Mouse (Mus musculus): ENCODE measurements around the gene Ptprf. TPM values are rescaled to one million over a fixed set of nuclear protein-coding genes. Genes with fewer than 3 reads are reported as not detected.

Ptprf gene
- polyA plus RNA-seq, 1 experiment: 7.6 TPM

DNA sequence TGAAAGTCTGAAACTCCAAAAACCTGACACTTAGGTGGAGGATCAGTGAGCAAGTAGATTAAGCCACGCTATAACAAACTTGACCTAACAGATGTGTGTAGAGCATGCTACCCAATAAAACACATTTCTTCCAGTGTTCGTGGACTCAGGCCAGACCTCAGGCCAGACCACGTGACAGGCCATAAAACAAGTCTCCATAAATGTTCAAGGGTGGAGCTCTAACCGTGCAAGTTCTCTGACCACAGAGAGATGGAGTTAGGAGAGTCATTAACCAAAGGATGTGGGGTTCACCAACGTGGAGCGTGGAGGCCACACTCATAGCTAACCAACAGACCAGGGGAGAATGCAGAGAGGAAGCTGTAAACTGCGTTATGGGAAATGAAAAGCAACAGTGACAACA lies 35.3 kb upstream of the Ptprf start:
- Histone ChIP-seq H3K36me3 (ENCODE audit: control insufficient read depth, insufficient read depth) (no peaks in the 10 kb centered on the region), H3K27me3 (ENCODE audit: control insufficient read depth, insufficient read depth, insufficient read length) (peaks cover 17% of the 10 kb centered on the region), H3K4me3 (no peak overlapping the region), H3K79me2 (ENCODE audit: control insufficient read depth, insufficient read depth) (no peaks in the 10 kb centered on the region), H3ac (ENCODE audit: control insufficient read depth, insufficient read length) (no peak overlapping the region), H3K4me2 (ENCODE audit: low read depth) (peak overlapping the region; percentile 16)
- no peak for TF ChIP-seq E2F4 (IDR thresholded peaks at IDR 0.05; ENCODE audit: insufficient read depth)
- no peak for TF ChIP-seq SRF (IDR thresholded peaks at IDR 0.05; ENCODE audit: control insufficient read depth, insufficient read length, low read depth)
- TF ChIP-seq USF1 (IDR thresholded peaks at IDR 0.05; ENCODE audit: low read depth): peak; percentile 97
- no peak for TF ChIP-seq CEBPB (IDR thresholded peaks at IDR 0.05; ENCODE audit: insufficient read depth, poor library complexity, severe bottlenecking)

DNA sequence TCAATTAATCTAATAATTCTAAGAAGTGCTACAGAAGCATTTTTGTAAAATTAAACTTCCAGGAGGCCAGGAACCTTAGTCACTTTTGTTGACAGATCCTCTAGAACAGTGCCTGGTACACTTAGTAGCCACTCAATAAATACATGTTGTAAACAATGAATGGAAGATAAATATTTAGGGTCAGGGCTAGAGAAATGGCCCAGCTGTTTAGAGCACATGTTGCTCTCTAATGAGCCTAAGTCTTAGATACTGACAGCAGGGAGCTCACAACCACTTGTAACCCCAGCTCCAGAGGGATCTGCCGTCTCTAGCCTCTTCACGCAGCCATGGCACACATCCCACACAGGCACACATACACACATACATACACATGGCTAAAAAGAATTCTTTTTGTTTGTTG lies 29.4 kb upstream of the Ptprf start:
- Histone ChIP-seq H3K36me3 (ENCODE audit: control insufficient read depth, insufficient read depth) (no peaks in the 10 kb centered on the region), H3K4me2 (ENCODE audit: low read depth) (no peak overlapping the region), H3K79me2 (ENCODE audit: control insufficient read depth, insufficient read depth) (no peaks in the 10 kb centered on the region), H3ac (ENCODE audit: control insufficient read depth, insufficient read length) (no peak overlapping the region), H3K4me3 (no peak overlapping the region), H3K27me3 (ENCODE audit: control insufficient read depth, insufficient read depth, insufficient read length) (peaks cover 37% of the 10 kb centered on the region)
- TF ChIP-seq MYOG (IDR thresholded peaks at IDR 0.05; ENCODE audit: control insufficient read depth in 1 of 3, insufficient read depth in 1 of 3, insufficient read length in 2 of 3, low read depth in 2 of 3) (no peak), SRF (IDR thresholded peaks at IDR 0.05; ENCODE audit: control insufficient read depth, insufficient read length, low read depth) (no peak), TCF12 (IDR thresholded peaks at IDR 0.05; ENCODE audit: insufficient read depth, poor library complexity, severe bottlenecking) (no peak), POLR2A (IDR thresholded peaks at IDR 0.05; ENCODE audit: insufficient read length, low read depth) (no peak), MYOD1 (IDR thresholded peaks at IDR 0.05; ENCODE audit: control insufficient read depth in 1 of 3, insufficient read length in 2 of 3, low read depth in 2 of 3) (no peak), E2F4 (IDR thresholded peaks at IDR 0.05; ENCODE audit: insufficient read depth) (no peak), CEBPB (IDR thresholded peaks at IDR 0.05; ENCODE audit: insufficient read depth, poor library complexity, severe bottlenecking) (no peak), MAX (IDR thresholded peaks at IDR 0.05; ENCODE audit: low read depth) (no peak), TCF3 (IDR thresholded peaks at IDR 0.05; ENCODE audit: insufficient read length, low read depth) (no peak), POLR2AphosphoS2 (IDR thresholded peaks at IDR 0.05; ENCODE audit: insufficient read length, low read depth) (no peak), USF1 (IDR thresholded peaks at IDR 0.05; ENCODE audit: low read depth) (no peak), REST (IDR thresholded peaks at IDR 0.05; ENCODE audit: insufficient read depth, insufficient read length) (no peak)

DNA sequence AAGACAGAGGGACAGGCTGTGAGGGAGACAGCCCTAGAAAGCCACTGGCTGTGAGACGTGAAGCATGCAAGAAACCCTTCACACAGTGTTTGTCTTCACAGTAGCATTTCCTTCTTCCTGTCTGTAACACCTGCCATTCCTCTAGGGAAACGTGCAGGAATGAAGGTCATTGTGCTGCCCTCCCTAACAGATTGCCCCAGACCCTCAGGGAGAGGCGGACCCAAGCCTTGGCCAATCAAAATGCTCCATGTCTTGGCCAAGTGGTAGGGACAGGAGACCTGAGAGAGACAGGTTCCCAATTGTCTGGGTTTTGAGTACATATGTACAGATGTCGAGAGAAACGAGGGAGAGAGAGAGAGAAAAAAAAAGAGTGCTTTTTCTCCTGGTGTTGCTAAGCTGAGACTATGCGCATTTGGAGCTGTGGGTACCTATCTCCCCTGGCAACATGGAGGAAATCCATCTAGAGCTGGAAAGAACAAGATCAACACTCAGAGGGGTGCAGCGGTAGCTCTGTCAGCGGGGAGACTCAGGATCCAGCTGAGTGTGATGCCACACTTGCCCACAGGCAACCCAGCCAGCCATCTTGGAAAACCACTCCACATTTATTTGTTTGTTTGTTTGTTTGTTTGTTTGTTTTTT lies 28.6 kb upstream of the Ptprf start:
- Histone ChIP-seq H3K79me2 (ENCODE audit: control insufficient read depth, insufficient read depth) (no peaks in the 10 kb centered on the region), H3K4me3 (no peak overlapping the region), H3ac (ENCODE audit: control insufficient read depth, insufficient read length) (no peak overlapping the region), H3K4me2 (ENCODE audit: low read depth) (no peak overlapping the region), H3K36me3 (ENCODE audit: control insufficient read depth, insufficient read depth) (no peaks in the 10 kb centered on the region), H3K27me3 (ENCODE audit: control insufficient read depth, insufficient read depth, insufficient read length) (peaks cover 37% of the 10 kb centered on the region)
- TF ChIP-seq USF1 (IDR thresholded peaks at IDR 0.05; ENCODE audit: low read depth) (no peak), SRF (IDR thresholded peaks at IDR 0.05; ENCODE audit: control insufficient read depth, insufficient read length, low read depth) (no peak), E2F4 (IDR thresholded peaks at IDR 0.05; ENCODE audit: insufficient read depth) (no peak), MYOG (IDR thresholded peaks at IDR 0.05; ENCODE audit: control insufficient read depth in 1 of 3, insufficient read depth in 1 of 3, insufficient read length in 2 of 3, low read depth in 2 of 3) (no peak), CEBPB (IDR thresholded peaks at IDR 0.05; ENCODE audit: insufficient read depth, poor library complexity, severe bottlenecking) (no peak), POLR2AphosphoS2 (IDR thresholded peaks at IDR 0.05; ENCODE audit: insufficient read length, low read depth) (no peak), REST (IDR thresholded peaks at IDR 0.05; ENCODE audit: insufficient read depth, insufficient read length) (no peak), TCF12 (IDR thresholded peaks at IDR 0.05; ENCODE audit: insufficient read depth, poor library complexity, severe bottlenecking) (no peak), MYOD1 (IDR thresholded peaks at IDR 0.05; ENCODE audit: control insufficient read depth in 1 of 3, insufficient read length in 2 of 3, low read depth in 2 of 3) (no peak), MAX (IDR thresholded peaks at IDR 0.05; ENCODE audit: low read depth) (no peak), POLR2A (IDR thresholded peaks at IDR 0.05; ENCODE audit: insufficient read length, low read depth) (no peak), TCF3 (IDR thresholded peaks at IDR 0.05; ENCODE audit: insufficient read length, low read depth) (no peak)

DNA sequence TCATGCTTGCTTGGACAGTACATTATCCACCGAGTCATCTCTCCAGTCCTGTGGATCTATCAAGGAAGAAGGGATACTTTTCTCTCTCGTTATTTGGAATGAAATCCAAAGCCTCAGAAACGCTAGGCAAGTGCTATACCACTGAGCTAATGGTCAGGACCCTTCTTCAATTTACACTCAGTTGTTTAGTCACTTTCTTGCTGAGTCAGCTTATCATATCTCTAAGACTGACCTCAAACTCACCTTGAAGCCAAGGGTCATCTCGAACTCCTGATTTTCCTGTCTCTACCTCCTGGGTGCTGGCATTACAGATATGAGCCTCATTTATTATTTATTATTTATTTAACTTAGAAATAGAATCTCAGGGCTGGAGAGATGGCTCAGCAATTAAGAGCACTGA lies 25.5 kb upstream of the Ptprf start:
- no peaks in the 10 kb centered on the region for H3K79me2 ChIP-seq (ENCODE audit: control insufficient read depth, insufficient read depth)
- TF ChIP-seq E2F4 (IDR thresholded peaks at IDR 0.05; ENCODE audit: insufficient read depth) (no peak), MYOG (IDR thresholded peaks at IDR 0.05; ENCODE audit: control insufficient read depth in 1 of 3, insufficient read depth in 1 of 3, insufficient read length in 2 of 3, low read depth in 2 of 3) (no peak)
- H3K27me3 ChIP-seq (ENCODE audit: control insufficient read depth, insufficient read depth, insufficient read length): peaks cover 43% of the 10 kb centered on the region
- no peak overlapping the region for H3K4me3 ChIP-seq
- H3ac ChIP-seq (ENCODE audit: control insufficient read depth, insufficient read length): no peak overlapping the region
- no peak overlapping the region for H3K4me2 ChIP-seq (ENCODE audit: low read depth)
- no peaks in the 10 kb centered on the region for H3K36me3 ChIP-seq (ENCODE audit: control insufficient read depth, insufficient read depth)

DNA sequence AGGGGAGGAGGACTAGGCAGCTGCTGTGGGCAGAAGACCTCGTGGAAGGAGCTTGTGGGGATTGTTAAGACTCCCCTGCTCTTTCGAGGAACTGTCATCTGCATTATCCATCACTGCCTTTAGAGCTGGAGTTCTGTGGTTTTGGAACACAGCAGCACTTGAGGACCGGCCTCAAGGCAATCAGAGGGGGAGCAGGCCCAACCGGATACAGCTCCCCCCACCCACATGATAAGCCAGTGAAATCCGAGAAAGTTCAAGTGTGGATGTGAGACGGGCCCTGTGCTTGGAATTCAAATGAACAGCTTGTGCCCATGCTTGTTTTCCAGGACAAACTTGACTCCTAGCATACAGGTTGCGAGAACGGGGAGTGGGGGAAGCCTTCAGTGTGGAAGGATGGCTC lies 24.1 kb upstream of the Ptprf start:
- Histone ChIP-seq H3K4me2 (ENCODE audit: low read depth) (no peak overlapping the region), H3ac (ENCODE audit: control insufficient read depth, insufficient read length) (no peak overlapping the region), H3K79me2 (ENCODE audit: control insufficient read depth, insufficient read depth) (no peaks in the 10 kb centered on the region), H3K27me3 (ENCODE audit: control insufficient read depth, insufficient read depth, insufficient read length) (peaks cover 32% of the 10 kb centered on the region), H3K4me3 (no peak overlapping the region), H3K36me3 (ENCODE audit: control insufficient read depth, insufficient read depth) (no peaks in the 10 kb centered on the region)
- peak in 1 of 3 experiments; percentile 2 for TF ChIP-seq MYOD1 (IDR thresholded peaks at IDR 0.05; ENCODE audit: control insufficient read depth in 1 of 3, insufficient read length in 2 of 3, low read depth in 2 of 3)
- no peak for TF ChIP-seq MYOG (IDR thresholded peaks at IDR 0.05; ENCODE audit: control insufficient read depth in 1 of 3, insufficient read depth in 1 of 3, insufficient read length in 2 of 3, low read depth in 2 of 3)
- TF ChIP-seq MAX (IDR thresholded peaks at IDR 0.05; ENCODE audit: low read depth): no peak

All from myocyte (in vitro differentiated cells).